Mouse (Mus musculus): ENCODE data around the gene Tnfaip3. TPM values are rescaled to one million over a fixed set of nuclear protein-coding genes. Genes with fewer than 3 reads are reported as not detected.

Tnfaip3 gene
- polyA plus RNA-seq, 1 experiment from 2014 or later: 2.0 TPM

DNA sequence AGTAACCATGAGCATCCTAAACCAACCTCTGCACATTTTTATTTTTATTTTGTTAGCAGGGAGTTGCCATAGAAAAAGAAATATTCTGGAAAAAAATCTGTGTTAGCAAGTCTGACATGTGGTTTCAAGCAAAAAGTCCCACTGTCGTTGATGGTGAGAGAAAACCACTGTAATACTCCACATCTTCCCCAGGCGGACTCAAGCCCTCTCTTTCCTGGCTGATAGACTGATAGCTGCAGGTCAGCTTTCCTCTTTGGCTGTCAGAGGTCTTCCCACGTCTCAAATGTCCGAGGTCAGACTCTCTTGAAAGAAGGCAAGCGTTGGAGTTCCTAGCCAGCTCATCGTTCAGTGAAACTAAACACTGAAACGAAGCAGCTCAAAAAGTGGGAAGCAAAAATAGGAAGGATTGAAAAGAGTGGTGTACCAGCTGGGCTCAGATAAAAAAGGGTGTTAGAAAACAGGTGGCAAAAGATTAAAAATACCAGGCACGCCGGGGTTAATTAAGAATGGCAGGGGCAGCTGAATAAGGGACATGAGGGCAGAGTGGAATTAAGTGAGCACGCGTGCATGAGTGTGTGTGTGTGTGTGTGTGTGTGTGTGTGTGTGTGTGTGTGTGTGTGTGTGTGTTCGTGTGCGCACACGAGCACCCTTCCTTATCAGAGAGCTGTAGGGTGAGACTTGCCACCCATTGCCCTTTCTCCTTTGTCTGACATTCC is 55.5 kb downstream of the Tnfaip3 start:
- H3K9ac ChIP-seq (ENCODE audit: low read depth, low read length): no peak overlapping the region
- no peak for ATAC-seq (ENCODE audit: low FRiP score)
- H3K36me3 ChIP-seq (ENCODE audit: control insufficient read depth, insufficient read depth, low read length): no peaks in the 10 kb centered on the region
- no peak overlapping the region for H3K27ac ChIP-seq (ENCODE audit: low read depth, low read length)
- H3K4me3 ChIP-seq (ENCODE audit: low read depth, low read length): no peak overlapping the region
- no peaks in the 10 kb centered on the region for H3K9me3 ChIP-seq (ENCODE audit: control insufficient read depth, low read length)
- H3K27me3 ChIP-seq (ENCODE audit: control insufficient read depth, insufficient read depth, low read length): no peaks in the 10 kb centered on the region
- H3K4me2 ChIP-seq (replicated peaks; ENCODE audit: low read depth, low read length): no peak overlapping the region
- H3K4me1 ChIP-seq (replicated peaks; ENCODE audit: control insufficient read depth, insufficient read depth, low read length): no peaks in the 10 kb centered on the region
- 70% methylated on average over 14 of the region's 14 CpGs for WGBS
- DNase-seq (ENCODE audit: low spot score): no peak

DNA sequence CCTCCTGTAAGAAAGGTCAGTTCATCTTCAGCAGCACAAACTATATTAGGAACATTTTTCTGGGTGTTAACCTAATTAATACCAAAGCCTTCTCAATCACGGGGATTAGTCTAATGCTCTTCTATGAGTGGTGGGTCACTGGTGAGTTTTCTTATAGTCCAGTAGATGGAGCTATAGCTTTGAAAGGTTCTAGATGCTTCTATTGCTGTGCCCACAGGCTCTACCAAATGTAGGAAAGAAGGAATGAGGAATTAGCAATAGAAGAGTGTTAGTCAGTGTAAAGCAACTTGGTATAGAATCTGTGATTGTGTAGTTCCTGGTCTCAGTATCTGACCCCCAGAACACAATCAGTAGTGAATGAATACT is 61.8 kb downstream of the Tnfaip3 start:
- no peaks in the 10 kb centered on the region for H3K36me3 ChIP-seq (ENCODE audit: control insufficient read depth, insufficient read depth, low read length)
- H3K4me1 ChIP-seq (replicated peaks; ENCODE audit: control insufficient read depth, insufficient read depth, low read length): no peaks in the 10 kb centered on the region
- H3K4me3 ChIP-seq (ENCODE audit: low read depth, low read length): no peak overlapping the region
- no peaks in the 10 kb centered on the region for H3K27me3 ChIP-seq (ENCODE audit: control insufficient read depth, insufficient read depth, low read length)
- peak; percentile 10 for DNase-seq (ENCODE audit: low spot score)
- H3K9ac ChIP-seq (ENCODE audit: low read depth, low read length): no peak overlapping the region
- H3K27ac ChIP-seq (ENCODE audit: low read depth, low read length): no peak overlapping the region
- no peak for ATAC-seq (ENCODE audit: low FRiP score)
- 38% methylated on average over 1 of the region's 1 CpGs for WGBS
- H3K4me2 ChIP-seq (replicated peaks; ENCODE audit: low read depth, low read length): no peak overlapping the region
- no peaks in the 10 kb centered on the region for H3K9me3 ChIP-seq (ENCODE audit: control insufficient read depth, low read length)

DNA sequence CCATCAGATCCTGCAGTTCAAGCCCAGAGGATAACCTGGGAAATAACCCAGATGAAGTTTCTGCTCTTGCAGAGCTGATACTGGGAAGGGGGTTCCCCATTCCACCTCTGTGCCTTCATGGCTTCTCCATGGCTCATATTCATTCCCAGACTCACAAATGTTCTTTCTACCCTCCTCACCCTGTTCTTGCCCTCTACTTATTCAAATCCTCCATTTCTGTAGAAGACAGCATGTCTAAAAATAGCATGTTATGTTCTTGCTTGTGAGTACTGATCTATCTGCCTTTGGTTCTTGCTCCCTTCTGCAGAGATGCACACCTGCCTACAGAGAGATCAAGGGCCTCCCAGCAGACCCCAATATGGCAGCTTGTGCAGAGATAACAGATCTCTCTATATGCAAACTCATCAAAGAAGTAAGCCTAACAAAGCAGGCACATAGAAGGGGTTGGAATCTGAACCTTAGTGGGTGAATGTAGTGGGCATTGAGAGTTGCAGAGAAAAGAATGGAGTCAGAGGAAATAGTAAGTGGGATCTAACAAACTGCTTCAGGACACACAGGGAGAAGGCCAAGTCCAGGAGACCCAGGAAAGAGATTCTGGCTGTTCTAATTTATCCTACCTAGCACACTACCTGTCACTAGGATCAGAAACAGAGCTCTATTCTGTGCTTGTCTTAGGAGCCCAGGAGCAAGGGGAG is 62.3 kb downstream of the Tnfaip3 start:
- Histone ChIP-seq H3K4me1 (replicated peaks; ENCODE audit: control insufficient read depth, insufficient read depth, low read length) (no peaks in the 10 kb centered on the region), H3K27me3 (ENCODE audit: control insufficient read depth, insufficient read depth, low read length) (no peaks in the 10 kb centered on the region), H3K4me3 (ENCODE audit: low read depth, low read length) (no peak overlapping the region), H3K4me2 (replicated peaks; ENCODE audit: low read depth, low read length) (no peak overlapping the region), H3K9ac (ENCODE audit: low read depth, low read length) (no peak overlapping the region), H3K9me3 (ENCODE audit: control insufficient read depth, low read length) (no peaks in the 10 kb centered on the region), H3K27ac (ENCODE audit: low read depth, low read length) (no peak overlapping the region), H3K36me3 (ENCODE audit: control insufficient read depth, insufficient read depth, low read length) (no peaks in the 10 kb centered on the region)
- no peak for DNase-seq (ENCODE audit: low spot score)
- no peak for ATAC-seq (ENCODE audit: low FRiP score)

Other genes starting within 250 kb of the Tnfaip3 start
- not detected in 2 replicates for gene Gm4922, start 228.9 kb downstream of the Tnfaip3 start, polyA plus RNA-seq (2014; fragmentation: Nextera tagmentation; extraction: Ambion mirVana)
- gene Perp, start 170.6 kb downstream of the Tnfaip3 start, polyA plus RNA-seq (2014; fragmentation: Nextera tagmentation; extraction: Ambion mirVana): 9.7 and 15.9 TPM in 2 replicates